Mouse (Mus musculus) natural killer cell, adult 2 months (primary cell): ENCODE results near the gene Abcb9.
"Not testable (repeated sequence)": the region's sequence is repeated elsewhere in the genome, so short reads cannot be mapped to it uniquely, and the experiment has no call there.

ENCODE experiments used
- DNase-seq, 2 experiments: peaks; one replicate each; pipeline ENCODE4 v3.0.0; 2022; ENCODE audit warnings: low spot score in 2 of 2

Abcb9 gene

DNA sequence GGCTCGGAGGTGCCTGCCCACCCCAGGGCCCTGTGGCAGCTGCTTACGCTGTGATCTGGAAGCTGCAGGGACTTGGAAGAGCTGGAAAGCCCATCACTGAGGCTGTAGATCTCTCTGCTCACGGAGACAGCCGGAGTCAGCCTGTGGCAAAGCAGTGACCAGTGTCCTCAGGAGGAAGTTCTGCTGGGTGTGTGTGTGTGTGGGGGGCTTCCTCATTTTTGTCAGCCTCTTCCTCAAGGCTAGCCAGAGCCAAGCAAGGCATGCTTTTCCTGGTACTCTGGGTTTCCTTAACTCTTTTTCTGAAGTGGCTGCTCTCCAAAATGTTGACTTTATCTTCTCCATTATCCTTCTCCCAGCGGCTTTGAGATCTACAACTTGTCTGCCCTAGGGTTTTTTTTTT lies 35.9 kb downstream of the Abcb9 start:
- no peak for DNase-seq

DNA sequence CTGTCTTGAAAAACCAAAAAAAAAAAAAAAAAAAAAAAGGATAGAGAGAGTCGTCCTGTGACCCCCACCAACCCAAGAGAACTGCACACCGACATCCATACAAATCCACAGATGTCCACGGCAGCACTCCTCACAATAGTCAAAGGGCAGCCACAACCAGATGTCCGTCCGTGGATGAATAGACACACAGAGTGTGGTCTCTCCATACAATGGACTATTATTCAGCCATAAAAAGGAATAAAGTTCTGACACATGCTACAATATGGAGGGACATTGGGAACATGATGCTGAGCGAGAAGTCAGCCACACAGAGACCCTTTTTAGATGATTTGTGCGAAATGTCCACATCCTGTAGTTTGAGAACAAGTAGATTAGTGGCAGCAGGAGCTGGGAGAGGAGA lies 36.8 kb downstream of the Abcb9 start:
- DNase-seq = no peak

DNA sequence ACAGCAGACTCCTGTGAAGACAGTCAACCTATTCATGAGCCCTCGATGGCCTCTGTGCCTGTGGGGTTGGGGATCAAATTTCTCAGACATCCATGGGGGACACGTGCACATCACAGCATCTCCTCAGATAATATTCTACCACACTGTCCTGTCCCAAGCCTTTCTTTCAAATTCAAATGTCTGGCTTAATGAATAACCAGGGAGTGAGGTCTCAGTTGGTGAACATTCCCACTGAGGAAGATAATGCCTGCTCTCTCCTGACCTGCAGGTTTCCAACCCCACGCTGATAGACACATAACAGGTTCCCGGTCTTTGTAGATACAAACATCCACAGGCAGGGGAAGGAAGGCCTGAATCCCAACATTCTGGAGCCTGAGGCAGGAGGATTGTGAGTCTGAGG lies 38.6 kb downstream of the Abcb9 start:
- DNase-seq = no peak

DNA sequence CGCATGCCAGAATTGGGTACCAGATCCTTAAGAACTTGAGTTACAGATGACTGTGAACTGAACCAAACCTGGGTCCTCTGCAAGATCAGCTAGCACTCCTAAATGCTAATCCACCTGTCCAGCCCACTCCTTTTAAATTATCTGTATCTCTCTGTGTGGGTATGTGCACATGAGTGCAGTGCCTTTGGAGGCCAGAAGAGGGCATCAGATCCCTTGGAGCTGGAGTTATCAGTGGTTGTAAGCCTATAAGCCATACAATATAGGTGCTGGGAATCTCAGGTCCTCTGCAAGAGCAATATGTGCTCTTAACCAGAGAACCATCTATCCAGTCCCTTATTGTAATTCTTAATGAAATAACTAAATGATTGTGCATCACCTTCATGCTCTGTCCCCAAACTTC lies 39.4 kb downstream of the Abcb9 start:
- no peak for DNase-seq

DNA sequence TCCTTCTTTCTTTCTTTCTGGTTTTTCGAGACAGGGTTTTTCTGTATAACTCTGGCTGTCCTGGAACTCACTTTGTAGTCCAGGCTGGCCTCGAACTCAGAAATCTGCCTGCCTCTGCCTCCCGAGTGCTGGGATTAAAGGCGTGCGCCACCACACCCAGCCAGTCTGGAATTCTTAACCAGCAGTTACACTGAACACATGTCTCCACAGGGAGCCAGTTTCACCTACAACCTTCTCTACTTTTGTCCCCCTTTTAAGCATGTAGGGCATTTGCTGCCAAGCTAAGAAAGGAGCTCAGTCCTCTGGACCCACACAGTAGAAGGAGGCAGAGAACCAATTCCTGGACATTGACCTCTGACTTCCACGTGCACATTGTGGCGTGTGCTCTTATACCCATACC lies 43.0 kb downstream of the Abcb9 start:
- not testable (repeated sequence) for DNase-seq

DNA sequence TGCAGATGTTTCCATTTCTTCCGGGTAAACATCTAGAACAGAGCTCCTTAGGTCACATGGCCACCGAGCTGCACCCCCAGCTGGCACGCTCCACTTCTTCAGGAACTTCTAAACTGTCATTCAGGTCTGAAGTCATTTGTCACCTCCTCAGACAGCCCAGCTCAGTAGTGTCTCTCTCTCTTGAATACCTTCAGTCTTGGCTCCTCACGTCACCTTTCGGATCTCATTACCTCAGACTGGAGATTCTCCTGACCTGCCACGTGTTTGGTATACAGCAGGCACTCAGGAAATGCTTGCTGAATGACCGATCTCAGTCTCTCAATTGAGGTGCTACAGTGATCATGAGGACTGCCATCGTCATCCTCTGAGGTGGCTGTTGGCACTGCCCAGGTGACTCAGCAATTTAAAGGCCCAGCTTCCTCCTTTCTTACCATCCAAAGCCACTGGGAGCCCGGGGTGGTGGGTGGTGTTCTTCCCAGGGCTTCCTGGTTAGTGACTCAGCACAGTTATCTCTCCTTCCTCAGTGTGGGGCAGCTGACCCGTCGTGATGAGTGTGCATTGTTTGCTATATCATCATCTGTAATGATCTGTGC lies 43.6 kb downstream of the Abcb9 start:
- DNase-seq = peak; percentile 71 to 76

DNA sequence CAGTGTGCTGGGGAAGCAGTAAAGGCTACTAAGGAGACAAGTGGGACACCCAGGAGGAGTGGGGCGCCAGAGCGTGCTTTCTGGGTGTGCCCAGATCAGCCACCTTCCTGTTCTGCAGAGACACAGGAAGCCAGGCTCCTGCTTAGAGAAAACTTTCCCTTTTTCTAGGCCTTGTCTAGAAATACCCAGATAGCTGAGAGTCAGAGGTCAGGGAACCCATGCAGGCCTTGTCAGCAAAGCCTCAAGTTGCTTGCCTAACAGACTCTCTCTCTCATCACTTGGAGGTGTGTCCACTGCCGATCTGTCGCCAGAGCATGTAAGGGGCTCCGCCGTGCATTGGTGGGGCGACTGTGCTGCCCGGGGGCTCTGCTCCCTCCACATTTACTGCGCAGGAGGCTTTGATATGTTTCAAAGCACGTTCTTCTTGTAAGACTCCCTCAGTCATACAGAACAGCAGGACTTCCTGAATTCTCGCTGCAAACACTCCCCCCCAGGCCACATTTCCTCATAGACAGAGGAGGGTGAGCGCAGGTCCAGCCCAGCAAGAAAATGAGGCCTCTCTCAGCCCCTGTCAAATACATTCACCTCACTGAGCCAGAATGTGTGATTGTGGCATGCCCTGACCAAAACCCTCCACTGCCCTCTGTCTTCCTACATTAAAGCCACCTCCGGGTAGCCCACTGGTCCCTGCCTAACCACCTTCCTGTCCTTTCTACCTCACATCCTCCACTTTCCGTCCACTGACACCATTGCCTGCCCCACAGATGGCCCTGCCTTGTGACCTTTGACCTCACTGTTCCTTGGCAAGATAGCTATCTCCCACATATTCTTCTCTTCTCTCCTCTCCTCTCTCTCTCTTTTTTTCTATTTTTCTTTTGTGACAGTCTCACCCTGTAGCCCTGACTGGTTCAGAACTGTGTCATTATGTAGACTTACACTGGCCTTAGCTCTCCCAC lies 45.2 kb downstream of the Abcb9 start:
- DNase-seq = peak; percentile 70 to 78

DNA sequence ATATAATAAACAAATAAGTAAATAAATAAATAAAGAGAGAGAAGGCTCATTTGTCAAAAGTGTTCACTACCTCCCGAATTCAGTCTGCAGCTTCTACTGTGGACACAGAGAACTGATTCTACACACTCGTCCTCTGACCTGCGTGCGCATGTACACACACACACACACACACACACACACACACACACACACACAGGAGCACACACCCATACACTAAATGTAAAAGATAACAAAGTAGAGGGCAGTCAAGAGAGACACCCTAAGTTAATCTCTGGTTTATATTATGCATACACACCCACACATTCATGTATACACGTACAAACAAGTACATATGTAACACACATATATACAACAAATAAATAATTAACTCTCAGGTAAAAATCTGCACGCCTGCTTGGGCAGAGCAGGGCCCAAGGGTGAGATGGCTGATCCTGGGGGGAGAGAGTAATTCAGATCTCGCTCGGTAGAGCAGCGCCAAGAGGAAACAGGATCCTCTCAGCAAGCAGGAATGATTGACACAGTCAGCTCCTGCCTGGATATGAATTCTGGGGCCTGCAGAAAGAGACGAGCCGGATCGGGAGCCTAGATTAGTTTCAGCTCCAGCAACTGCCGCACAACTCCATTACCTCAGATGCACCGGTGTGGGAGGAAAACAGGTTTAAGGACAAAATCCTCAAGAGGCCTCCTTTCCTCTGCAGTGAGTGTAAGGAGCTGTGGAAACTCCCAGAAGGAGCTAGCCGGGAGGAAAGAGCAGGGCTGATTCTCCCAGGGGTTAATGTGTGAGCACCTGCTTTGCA lies 46.2 kb downstream of the Abcb9 start:
- no peak for DNase-seq

DNA sequence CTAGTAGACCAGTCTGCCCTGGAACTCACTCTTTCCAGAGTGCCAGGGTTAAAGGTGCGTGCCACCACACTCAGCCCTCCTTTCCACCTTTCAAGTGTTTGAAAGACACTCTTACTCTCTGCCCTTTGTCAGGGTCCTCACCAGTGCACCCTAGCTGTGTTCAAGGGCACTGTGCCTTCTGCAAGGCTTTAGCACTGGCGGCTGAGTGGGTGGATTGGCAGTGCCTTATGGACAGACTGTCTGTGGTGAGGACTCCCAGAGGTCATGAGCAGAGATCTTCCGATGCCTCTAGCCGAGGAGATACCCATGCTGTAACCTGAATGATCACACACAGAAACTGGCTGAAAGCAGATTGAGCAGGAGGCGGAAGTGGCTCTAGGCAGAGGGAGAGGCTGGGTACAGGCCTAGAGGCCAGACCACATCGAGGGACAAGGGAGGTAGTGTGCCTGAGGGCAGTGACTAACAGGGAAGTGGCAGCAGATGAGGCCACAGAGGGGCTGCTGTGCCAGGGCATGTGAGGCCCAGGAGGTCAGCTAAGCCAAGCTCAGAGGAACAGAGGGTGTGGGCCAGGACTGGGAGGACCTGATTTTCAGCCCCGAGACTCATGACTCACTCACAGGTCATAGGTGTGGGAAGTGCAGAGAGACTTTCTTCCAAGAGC lies 48.7 kb downstream of the Abcb9 start:
- DNase-seq = peak; percentile 72 to 85

DNA sequence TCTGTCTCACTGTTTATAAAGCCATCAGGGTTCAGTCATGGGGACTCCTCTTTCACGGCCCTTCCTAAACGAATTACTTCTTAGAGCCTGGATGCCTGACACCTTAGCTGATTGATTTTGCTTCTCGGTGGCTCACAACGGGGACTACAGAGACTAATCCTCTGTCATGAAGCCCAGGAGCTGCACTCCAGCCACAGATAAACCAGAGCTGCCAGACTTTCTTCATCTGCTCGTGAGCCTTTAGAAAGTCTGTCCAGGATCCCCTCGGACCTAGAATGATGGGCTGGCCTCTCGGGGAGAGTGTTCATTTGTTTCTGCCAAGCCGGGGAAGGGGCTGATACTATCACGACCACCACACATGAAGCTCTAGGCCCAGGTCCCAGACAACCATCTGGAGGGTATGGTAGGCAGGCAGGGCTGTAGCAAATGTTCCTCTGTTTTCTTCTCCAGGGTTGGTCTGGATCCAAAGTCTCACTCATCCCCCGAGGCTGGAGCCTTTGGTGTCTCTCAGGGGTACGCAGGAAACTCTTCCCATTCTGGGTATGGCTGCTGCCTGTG lies 50.1 kb downstream of the Abcb9 start:
- DNase-seq = no peak

DNA sequence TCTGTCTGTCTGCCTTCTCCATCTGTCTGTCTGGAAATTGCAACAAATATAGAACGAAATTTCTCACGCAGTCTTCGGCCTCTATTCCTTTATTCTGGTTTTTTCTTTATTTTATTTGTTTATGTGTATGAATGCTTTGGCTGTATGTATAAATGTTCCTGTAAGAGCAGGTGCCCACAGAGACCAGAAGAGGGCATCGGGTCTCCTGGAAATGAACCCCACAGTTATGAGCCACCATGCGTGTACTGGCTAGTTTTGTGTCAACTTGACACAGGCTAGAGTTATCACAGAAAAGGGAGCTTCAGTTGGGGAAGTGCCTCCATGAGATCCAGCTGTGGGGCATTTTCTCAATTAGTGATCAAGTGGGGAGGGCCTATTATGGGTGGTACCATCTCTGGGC lies 51.6 kb downstream of the Abcb9 start:
- no peak for DNase-seq

DNA sequence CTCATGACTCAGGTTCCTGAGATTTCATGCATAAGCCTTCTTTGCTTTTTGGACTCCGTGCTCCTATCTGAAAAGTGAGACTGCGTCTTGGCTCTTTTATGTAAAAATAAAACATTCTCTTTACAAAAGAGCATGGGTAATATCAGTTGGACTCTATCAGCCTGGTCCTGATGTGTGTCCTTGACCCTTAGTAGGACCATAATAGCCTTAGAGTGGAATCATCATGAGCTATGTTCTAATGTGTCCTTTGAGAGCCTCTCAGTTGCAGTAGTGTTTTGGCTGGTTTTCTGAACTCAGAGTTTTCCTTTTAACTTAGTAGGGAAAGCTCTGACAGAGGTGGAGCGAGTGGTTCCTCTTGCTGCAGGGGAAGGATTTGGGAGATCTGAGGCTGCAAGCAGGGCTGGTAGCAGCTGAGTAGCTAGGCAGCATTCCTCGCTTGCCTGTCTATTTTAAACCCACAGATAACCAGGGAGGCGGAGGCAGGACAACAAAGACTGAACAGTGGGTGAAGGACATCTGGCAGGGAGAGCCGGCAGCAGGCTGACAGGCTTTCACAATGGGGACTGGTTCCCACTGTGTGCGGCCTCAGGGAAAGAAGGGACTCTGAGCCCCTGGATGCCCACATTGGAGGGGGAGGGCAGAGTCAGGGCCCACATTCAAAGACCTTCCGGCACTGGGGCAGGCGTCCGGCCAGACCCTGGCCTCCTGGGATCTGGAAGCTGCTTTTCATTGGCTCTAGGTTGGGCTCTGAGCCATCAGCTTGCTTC lies 52.2 kb downstream of the Abcb9 start:
- DNase-seq = no peak

DNA sequence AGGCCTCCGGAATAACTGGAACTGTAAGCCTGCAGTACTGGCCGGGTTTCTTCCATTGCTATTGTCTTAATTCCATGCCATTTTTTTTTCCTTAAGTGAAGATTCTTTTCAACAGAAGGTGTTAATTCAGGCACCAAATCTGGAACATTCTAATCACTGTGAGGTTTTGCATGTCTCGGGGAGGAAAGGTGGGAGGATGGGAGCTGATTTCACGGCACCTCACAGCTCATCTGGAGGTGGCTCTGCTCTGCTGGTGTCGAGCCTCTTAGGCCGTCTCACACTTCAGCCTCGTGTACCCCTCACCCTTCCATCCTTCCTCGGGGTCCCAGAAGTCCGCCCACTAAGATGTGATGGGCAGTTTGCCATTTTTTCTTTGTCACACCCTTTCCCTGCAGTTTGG lies 54.5 kb downstream of the Abcb9 start:
- DNase-seq = no peak

DNA sequence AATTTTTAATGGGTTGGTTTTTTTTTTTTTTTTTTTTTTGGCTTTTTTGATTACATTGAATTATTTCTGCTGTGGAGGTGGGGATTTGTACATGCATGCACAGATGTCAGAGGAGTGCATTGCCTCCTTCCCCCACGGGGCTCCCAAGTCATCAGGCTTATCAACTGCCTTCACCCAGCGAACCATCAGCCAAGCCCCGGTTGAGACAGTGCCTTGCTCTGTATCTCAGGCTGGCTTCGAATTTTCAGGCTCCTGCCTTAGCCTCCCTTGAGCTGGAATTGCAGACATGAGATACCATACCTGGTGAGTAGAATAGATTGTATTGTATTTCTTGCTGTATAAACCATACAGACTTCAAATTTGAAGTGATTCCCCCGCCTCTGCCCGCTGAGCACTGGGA lies 56.0 kb downstream of the Abcb9 start:
- no peak for DNase-seq

DNA sequence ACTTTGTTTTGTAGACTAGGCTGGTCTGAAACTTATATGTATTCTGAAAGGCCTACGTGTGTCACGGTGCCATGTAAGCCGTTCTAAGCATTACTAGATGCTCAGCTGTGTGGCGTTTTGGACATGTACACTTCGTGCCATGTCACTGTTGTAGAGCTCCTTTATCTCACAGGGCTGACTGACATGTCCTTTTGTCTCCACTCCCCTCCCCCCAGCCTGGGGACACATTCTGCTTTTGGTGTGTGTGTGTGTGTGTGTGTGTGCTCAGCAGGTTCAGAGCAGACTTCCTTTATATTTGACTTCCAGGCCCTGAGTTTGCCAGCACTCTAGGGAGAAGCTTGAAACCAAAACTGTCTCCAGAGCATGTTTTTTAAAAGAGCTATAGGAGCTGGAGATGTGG lies 58.8 kb downstream of the Abcb9 start:
- DNase-seq = peak; percentile 50 to 55

DNA sequence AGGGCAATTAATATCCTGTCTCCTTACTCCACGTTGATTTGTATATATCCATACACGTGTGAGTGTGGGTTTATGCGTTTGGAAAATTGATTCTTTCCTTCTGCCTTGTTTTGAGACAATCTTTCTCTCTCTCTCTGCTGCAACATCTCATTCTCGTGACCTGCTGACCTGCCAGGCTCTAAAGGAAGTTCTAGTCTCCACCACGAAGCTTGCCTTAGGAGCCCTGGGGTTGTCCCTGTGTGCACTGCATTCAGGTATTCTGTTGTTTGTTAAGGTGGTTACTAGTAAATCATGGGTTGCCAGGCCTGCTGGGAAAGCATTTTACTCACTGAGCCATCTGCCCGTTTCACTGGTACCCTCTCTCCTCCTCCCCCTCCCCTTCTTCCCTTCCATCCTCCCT lies 59.3 kb downstream of the Abcb9 start:
- peak; percentile 64 to 67 for DNase-seq

DNA sequence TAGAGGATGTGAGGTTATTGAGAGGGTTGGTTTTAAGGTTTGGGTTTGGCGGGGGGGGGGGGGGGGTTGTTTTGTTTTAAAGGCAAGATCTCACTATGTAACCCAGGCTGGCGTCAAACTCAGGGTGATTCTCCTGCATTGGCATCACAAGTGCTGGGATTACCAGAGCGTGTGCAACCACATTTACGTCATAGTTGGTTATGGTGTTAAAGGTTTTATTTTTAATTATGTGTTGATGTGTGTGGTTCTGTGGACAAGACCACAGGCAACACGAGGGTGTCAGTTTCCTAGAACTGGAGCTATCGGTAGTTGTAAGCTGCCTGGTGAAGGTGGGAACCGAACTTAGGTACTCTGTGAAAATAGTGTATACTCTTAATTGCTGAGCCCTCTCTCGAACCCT lies 59.8 kb downstream of the Abcb9 start:
- peak; percentile 86 to 91 for DNase-seq

DNA sequence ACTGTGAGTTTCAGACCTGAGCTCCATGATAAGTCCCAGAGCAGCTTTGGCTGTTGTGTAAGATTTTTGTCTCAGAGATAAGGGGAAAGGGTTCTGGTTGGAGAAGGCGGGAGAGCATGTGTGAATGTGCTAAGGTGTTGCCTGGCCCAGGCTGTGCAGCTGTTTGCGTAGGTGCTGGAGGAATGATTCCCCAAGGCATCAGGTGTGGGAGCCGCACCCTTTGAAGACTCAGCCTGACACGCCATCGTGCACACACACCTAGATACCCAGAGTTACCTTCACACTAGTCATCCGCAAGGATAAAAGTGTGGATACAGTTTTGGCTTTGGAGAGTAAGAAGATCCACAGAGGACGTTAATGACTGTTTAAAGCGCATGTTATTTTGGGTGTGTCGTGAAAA lies 60.2 kb downstream of the Abcb9 start:
- peak; percentile 60 to 77 for DNase-seq

DNA sequence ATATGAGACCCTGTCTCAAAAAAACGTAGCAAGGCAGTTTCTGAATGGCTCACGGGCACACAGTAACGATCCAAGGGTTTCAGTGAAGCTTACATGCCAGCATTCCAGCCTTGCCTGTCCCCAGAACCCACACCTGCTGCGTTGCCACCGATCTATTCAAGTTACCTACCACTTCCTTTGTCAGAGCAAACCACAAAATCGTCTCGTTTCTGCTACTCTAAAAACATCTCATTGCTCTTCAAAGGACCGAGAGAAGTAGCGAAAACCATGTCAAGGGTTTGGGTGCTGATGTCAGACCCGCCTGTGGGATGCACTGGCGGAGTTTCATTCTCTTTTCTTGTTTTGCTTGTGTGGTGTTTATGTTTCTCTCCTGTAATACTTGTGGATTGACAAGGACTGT lies 61.1 kb downstream of the Abcb9 start:
- DNase-seq = peak; percentile 75 to 77

DNA sequence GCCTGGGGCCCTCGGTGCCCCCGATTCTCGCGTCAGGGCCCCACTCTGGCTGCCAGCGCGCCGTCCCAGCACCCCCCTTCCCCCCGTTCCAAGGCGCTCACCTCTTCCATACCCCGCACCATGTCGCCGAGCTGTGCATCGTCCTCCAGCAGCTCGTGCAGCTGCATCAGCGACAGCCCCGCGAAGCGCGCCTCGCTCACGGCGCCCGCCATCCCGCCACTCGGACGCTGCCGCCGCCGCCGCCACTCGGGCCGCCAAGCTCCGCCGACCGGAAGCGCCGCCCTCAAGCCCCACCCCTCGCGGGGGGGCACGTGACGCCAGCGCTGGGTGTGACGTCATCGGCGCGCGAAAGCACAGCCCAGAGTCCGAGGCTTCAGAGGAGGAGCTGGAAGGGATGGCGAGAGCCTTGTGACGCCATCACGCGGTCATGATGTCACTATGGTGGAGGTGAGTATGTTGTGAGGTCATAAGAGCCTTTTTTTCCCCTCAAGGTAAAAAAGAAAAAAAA lies 63.5 kb downstream of the Abcb9 start, which contains the start of gene Vps37b:
Vps37b (minus strand) TSS at position 270 of the 508 bp plus-strand sequence.
- peak; percentile 92 to 94 for DNase-seq
